Mouse (Mus musculus): ENCODE results near the gene Zfp872. TPM values are rescaled to one million over a fixed set of nuclear protein-coding genes. Genes with fewer than 3 reads are reported as not detected.
"Not testable (repeated sequence)": the region's sequence is repeated elsewhere in the genome, so short reads cannot be mapped to it uniquely, and the experiment has no call there.

Zfp872 gene
- polyA plus RNA-seq, 1 experiment from 2014 or later: 1.4 TPM

GRCm38 (mm10) chr9:22214549-22214948 is 26.7 kb downstream of the Zfp872 start:
- WGBS: 80% methylated on average over 2 of the region's 2 CpGs
- no peaks in the 10 kb centered on the region for H3K27me3 ChIP-seq (ENCODE audit: control insufficient read depth, insufficient read depth, low read length)
- H3K9me3 ChIP-seq (ENCODE audit: control insufficient read depth, low read depth, low read length): no peaks in the 10 kb centered on the region
- ATAC-seq (ENCODE audit: insufficient number of reproducible peaks, insufficient read depth, low FRiP score, low read depth): no peak
- no peak overlapping the region for H3K27ac ChIP-seq (ENCODE audit: low read length)
- H3K36me3 ChIP-seq (ENCODE audit: control insufficient read depth, insufficient read depth, low read length): no peaks in the 10 kb centered on the region
- H3K4me1 ChIP-seq (ENCODE audit: control insufficient read depth, insufficient read depth, low read length): no peaks in the 10 kb centered on the region
- no peak overlapping the region for H3K4me3 ChIP-seq (ENCODE audit: low read depth, low read length)
- H3K4me2 ChIP-seq (replicated peaks; ENCODE audit: low read depth, low read length): no peak overlapping the region
- no peak overlapping the region for H3K9ac ChIP-seq (replicated peaks; ENCODE audit: low read depth, low read length)

- H3K27me3 ChIP-seq (ENCODE audit: control insufficient read depth, insufficient read depth, low read length): no peaks in the 10 kb centered on the region
- no peaks in the 10 kb centered on the region for H3K36me3 ChIP-seq (ENCODE audit: control insufficient read depth, insufficient read depth, low read length)
- H3K4me3 ChIP-seq (ENCODE audit: low read depth, low read length): no peak overlapping the region
- no peak overlapping the region for H3K27ac ChIP-seq (ENCODE audit: low read length)
- no peaks in the 10 kb centered on the region for H3K4me1 ChIP-seq (ENCODE audit: control insufficient read depth, insufficient read depth, low read length)
- H3K9me3 ChIP-seq (ENCODE audit: control insufficient read depth, low read depth, low read length): no peaks in the 10 kb centered on the region
- no peak for ATAC-seq (ENCODE audit: insufficient number of reproducible peaks, insufficient read depth, low FRiP score, low read depth)
- no peak overlapping the region for H3K4me2 ChIP-seq (replicated peaks; ENCODE audit: low read depth, low read length)
- 57% methylated on average over 3 of the region's 3 CpGs for WGBS
- H3K9ac ChIP-seq (replicated peaks; ENCODE audit: low read depth, low read length): no peak overlapping the region
Observed at GRCm38 (mm10) chr9:22216705-22217104, 28.8 kb downstream of the Zfp872 start.

GRCm38 (mm10) chr9:22217858-22218493 is 30.1 kb downstream of the Zfp872 start:
- H3K9me3 ChIP-seq (ENCODE audit: control insufficient read depth, low read depth, low read length): no peaks in the 10 kb centered on the region
- no peaks in the 10 kb centered on the region for H3K4me1 ChIP-seq (ENCODE audit: control insufficient read depth, insufficient read depth, low read length)
- no peaks in the 10 kb centered on the region for H3K36me3 ChIP-seq (ENCODE audit: control insufficient read depth, insufficient read depth, low read length)
- H3K4me2 ChIP-seq (replicated peaks; ENCODE audit: low read depth, low read length): no peak overlapping the region
- no peak overlapping the region for H3K27ac ChIP-seq (ENCODE audit: low read length)
- no peaks in the 10 kb centered on the region for H3K27me3 ChIP-seq (ENCODE audit: control insufficient read depth, insufficient read depth, low read length)
- no peak overlapping the region for H3K9ac ChIP-seq (replicated peaks; ENCODE audit: low read depth, low read length)
- 44% methylated on average over 7 of the region's 8 CpGs for WGBS
- no peak for ATAC-seq (ENCODE audit: insufficient number of reproducible peaks, insufficient read depth, low FRiP score, low read depth)
- H3K4me3 ChIP-seq (ENCODE audit: low read depth, low read length): no peak overlapping the region

- Histone ChIP-seq H3K9ac (replicated peaks; ENCODE audit: low read depth, low read length) (no peak overlapping the region), H3K4me3 (ENCODE audit: low read depth, low read length) (no peak overlapping the region), H3K27me3 (ENCODE audit: control insufficient read depth, insufficient read depth, low read length) (no peaks in the 10 kb centered on the region), H3K9me3 (ENCODE audit: control insufficient read depth, low read depth, low read length) (no peaks in the 10 kb centered on the region), H3K4me2 (replicated peaks; ENCODE audit: low read depth, low read length) (no peak overlapping the region), H3K27ac (ENCODE audit: low read length) (no peak overlapping the region), H3K36me3 (ENCODE audit: control insufficient read depth, insufficient read depth, low read length) (no peaks in the 10 kb centered on the region), H3K4me1 (ENCODE audit: control insufficient read depth, insufficient read depth, low read length) (no peaks in the 10 kb centered on the region)
- 91% methylated on average over 4 of the region's 4 CpGs for WGBS
- ATAC-seq (ENCODE audit: insufficient number of reproducible peaks, insufficient read depth, low FRiP score, low read depth): no peak
Observed at GRCm38 (mm10) chr9:22224066-22224465, 36.2 kb downstream of the Zfp872 start.

- ATAC-seq (ENCODE audit: insufficient number of reproducible peaks, insufficient read depth, low FRiP score, low read depth): peak; percentile 3
- 22% methylated on average over 17 of the region's 17 CpGs for WGBS
- no peaks in the 10 kb centered on the region for H3K36me3 ChIP-seq (ENCODE audit: control insufficient read depth, insufficient read depth, low read length)
- peak overlapping the region; percentile 91; the same call in 1 of the 2 replicates for H3K27ac ChIP-seq (ENCODE audit: low read length)
- 0 out of 2 replicates have a peak overlapping the region, but pooled peaks have one; percentile 54 for H3K9ac ChIP-seq (replicated peaks; ENCODE audit: low read depth, low read length)
- no peaks in the 10 kb centered on the region; the same call in 1 of the 2 replicates for H3K9me3 ChIP-seq (ENCODE audit: control insufficient read depth, low read depth, low read length)
- peak overlapping the region; percentile 67 for H3K4me3 ChIP-seq (ENCODE audit: low read depth, low read length)
- peak overlapping the region; percentile 34 for H3K4me2 ChIP-seq (replicated peaks; ENCODE audit: low read depth, low read length)
- no peaks in the 10 kb centered on the region; the same call in 1 of the 2 replicates for H3K4me1 ChIP-seq (ENCODE audit: control insufficient read depth, insufficient read depth, low read length)
- no peaks in the 10 kb centered on the region for H3K27me3 ChIP-seq (ENCODE audit: control insufficient read depth, insufficient read depth, low read length)
Observed at GRCm38 (mm10) chr9:22224536-22225503, 36.9 kb downstream of the Zfp872 start.

- Histone ChIP-seq H3K4me1 (ENCODE audit: control insufficient read depth, insufficient read depth, low read length) (no peaks in the 10 kb centered on the region; the same call in 1 of the 2 replicates), H3K9ac (replicated peaks; ENCODE audit: low read depth, low read length) (peak within 1 kb of the TSS; percentile 54), H3K9me3 (ENCODE audit: control insufficient read depth, low read depth, low read length) (no peaks in the 10 kb centered on the region; the same call in 1 of the 2 replicates), H3K36me3 (ENCODE audit: control insufficient read depth, insufficient read depth, low read length) (no peaks in the 10 kb centered on the region), H3K4me2 (replicated peaks; ENCODE audit: low read depth, low read length) (peak within 1 kb of the TSS; percentile 47), H3K4me3 (ENCODE audit: low read depth, low read length) (peak within 1 kb of the TSS; percentile 67), H3K27me3 (ENCODE audit: control insufficient read depth, insufficient read depth, low read length) (no peaks in the 10 kb centered on the region), H3K27ac (ENCODE audit: low read length) (peak within 1 kb of the TSS; percentile 91)
- WGBS: 2% methylated on average over 35 of the region's 35 CpGs
- ATAC-seq (ENCODE audit: insufficient number of reproducible peaks, insufficient read depth, low FRiP score, low read depth): peak; percentile 97
Observed at GRCm38 (mm10) chr9:22225581-22226388, 37.9 kb downstream of the Zfp872 start, which contains the start of gene Zfp809. Gene Zfp809, plus strand, starts transcription at chr9:22225714.

- WGBS: 54% methylated on average over 7 of the region's 7 CpGs
- not testable (repeated sequence) for H3K9ac ChIP-seq (replicated peaks; ENCODE audit: low read depth, low read length)
- peak overlapping the region; percentile 44; the same call in 1 of the 2 replicates for H3K27ac ChIP-seq (ENCODE audit: low read length)
Observed at GRCm38 (mm10) chr9:22226389-22226673, 38.4 kb downstream of the Zfp872 start.

GRCm38 (mm10) chr9:22226846-22227245 is 39.0 kb downstream of the Zfp872 start:
- ATAC-seq (ENCODE audit: insufficient number of reproducible peaks, insufficient read depth, low FRiP score, low read depth): no peak; the same call in 1 of the 2 replicates
- no peaks in the 10 kb centered on the region; the same call in 1 of the 2 replicates for H3K4me1 ChIP-seq (ENCODE audit: control insufficient read depth, insufficient read depth, low read length)
- no peak overlapping the region for H3K4me2 ChIP-seq (replicated peaks; ENCODE audit: low read depth, low read length)
- H3K4me3 ChIP-seq (ENCODE audit: low read depth, low read length): peak overlapping the region; percentile 67; the same call in 1 of the 2 replicates
- no peak overlapping the region for H3K9ac ChIP-seq (replicated peaks; ENCODE audit: low read depth, low read length)
- 62% methylated on average over 15 of the region's 15 CpGs for WGBS
- no peaks in the 10 kb centered on the region for H3K27me3 ChIP-seq (ENCODE audit: control insufficient read depth, insufficient read depth, low read length)
- no peaks in the 10 kb centered on the region; the same call in 1 of the 2 replicates for H3K9me3 ChIP-seq (ENCODE audit: control insufficient read depth, low read depth, low read length)
- peak overlapping the region; percentile 44; the same call in 1 of the 2 replicates for H3K27ac ChIP-seq (ENCODE audit: low read length)
- no peaks in the 10 kb centered on the region for H3K36me3 ChIP-seq (ENCODE audit: control insufficient read depth, insufficient read depth, low read length)

More at GRCm38 (mm10) chr9:22226389-22226673, 38.4 kb downstream of the Zfp872 start:
- not testable (repeated sequence) for H3K36me3 ChIP-seq (ENCODE audit: control insufficient read depth, insufficient read depth, low read length); H3K9me3 ChIP-seq (ENCODE audit: control insufficient read depth, low read depth, low read length); H3K4me1 ChIP-seq (ENCODE audit: control insufficient read depth, insufficient read depth, low read length); ATAC-seq (ENCODE audit: insufficient number of reproducible peaks, insufficient read depth, low FRiP score, low read depth); H3K27me3 ChIP-seq (ENCODE audit: control insufficient read depth, insufficient read depth, low read length)
- peak overlapping the region; percentile 47 for H3K4me2 ChIP-seq (replicated peaks; ENCODE audit: low read depth, low read length)
- H3K4me3 ChIP-seq (ENCODE audit: low read depth, low read length): peak overlapping the region; percentile 67

All from stomach, embryonic 14.5 days (tissue).